Mouse (Mus musculus): ENCODE measurements around the gene Serinc4.

- no peak for TF ChIP-seq POLR2A (IDR thresholded peaks at IDR 0.05; ENCODE audit: extremely low read depth, insufficient read depth, low read length)
- TF ChIP-seq CTCF (IDR thresholded peaks at IDR 0.05; ENCODE audit: low read depth, low read length), result no peak
Measured at GRCm38 (mm10) chr2:121442259-121443067, 14.1 kb downstream of the Serinc4 start.
